Mouse (Mus musculus) small intestine, adult 2 months (tissue): Measurements from ENCODE around the gene Wdr5b. TPM values are rescaled to one million over a fixed set of nuclear protein-coding genes. Genes with fewer than 3 reads are reported as not detected.
A peak's percentile ranks its signal among the peaks of the same experiment; 100 is the strongest.
"Not testable (repeated sequence)": the region's sequence is repeated elsewhere in the genome, so short reads cannot be mapped to it uniquely, and the experiment has no call there.

Source experiments
- H3K27ac ChIP-seq: fragments of 200-500 bp; 2 replicates; pipeline ENCODE4 v1.5.1; 2012; ENCODE audit warnings: low read depth, low read length, control low read depth, inconsistent platforms; ENCODE audit not compliant: insufficient read depth
- H3K27me3 ChIP-seq: fragments of 200-500 bp; 2 replicates; pipeline ENCODE4 v1.6.1; 2012; ENCODE audit warnings: mild to moderate bottlenecking, moderate library complexity, low read length, inconsistent platforms; ENCODE audit not compliant: control insufficient read depth, insufficient read depth
- H3K36me3 ChIP-seq: fragments of 200-500 bp; 2 replicates; pipeline ENCODE4 v1.6.1; 2012; ENCODE audit warnings: mild to moderate bottlenecking, low read length, control low read depth, inconsistent platforms; ENCODE audit not compliant: control insufficient read depth, insufficient read depth
- H3K4me1 ChIP-seq: fragments of 200-500 bp; 2 replicates; pipeline ENCODE4 v1.6.1; 2012; ENCODE audit warnings: low read length, inconsistent platforms, mixed read lengths; ENCODE audit not compliant: control insufficient read depth, insufficient read depth, insufficient read length
- H3K4me3 ChIP-seq: fragments of 200-500 bp; 2 replicates; pipeline ENCODE4 v1.5.1; 2012; ENCODE audit warnings: low read depth, mild to moderate bottlenecking, control low read depth, inconsistent platforms, low read length, moderate library complexity
- CTCF ChIP-seq: fragments of 200-500 bp; IDR thresholded peaks from 2 replicates; pipeline ENCODE4 v1.5.1; 2012; ENCODE audit warnings: low read depth, mild to moderate bottlenecking, control low read depth, inconsistent platforms, low read length, moderate library complexity, mixed read lengths; ENCODE audit not compliant: insufficient replicate concordance, insufficient read length; ENCODE audit errors: extremely low read depth
- POLR2A ChIP-seq: fragments of 200-500 bp; IDR thresholded peaks from 2 replicates; pipeline ENCODE4 v1.6.1; 2012; ENCODE audit warnings: low read depth, mild to moderate bottlenecking, control low read depth, inconsistent platforms, low read length, moderate library complexity
- WGBS: fragments of 180-500 bp; shearing (Covaris S2); methylation state at CpG from one replicate; pipeline ENCODE4 v1.1.7; 2018; 5-methylcytosine and 5-hydroxymethylcytosine counted together
- polyA plus RNA-seq: library from polyadenylated mRNA; depleted of rRNA; stranded (reverse); fragments of >200 nt; gene quantifications from 2 replicates; pipeline ENCODE4 v1.2.3, GENCODE M21; 2012

Wdr5b gene
- polyA plus RNA-seq, 1 experiment = 0.60 TPM

DNA sequence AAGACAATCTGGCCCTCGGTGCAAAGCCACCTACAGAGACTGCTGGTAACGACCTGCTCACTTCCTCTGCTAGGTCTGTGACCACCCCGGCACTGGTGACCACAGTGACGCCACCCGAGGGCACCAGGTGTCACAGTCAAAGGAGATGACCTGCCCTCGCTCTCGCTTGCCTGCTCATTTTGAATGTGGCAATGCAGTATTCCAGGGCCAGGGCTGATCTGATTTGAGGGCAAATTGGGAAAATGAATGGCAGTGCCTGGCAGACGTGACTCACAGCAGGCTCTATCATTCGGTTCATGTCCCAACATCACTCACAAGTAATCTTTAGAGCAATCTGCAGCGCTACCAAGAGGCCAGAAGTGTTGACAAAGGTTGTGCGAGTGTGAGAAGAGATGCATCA is 15.4 kb downstream of the Wdr5b start:
- Histone ChIP-seq H3K4me3 (no peak overlapping the region), H3K27me3 (no peaks in the 10 kb centered on the region), H3K4me1 (no peaks in the 10 kb centered on the region), H3K27ac (no peak overlapping the region), H3K36me3 (peaks cover 6% of the 10 kb centered on the region)
- TF ChIP-seq CTCF (no peak), POLR2A (no peak)
- WGBS = 93% methylated on average over 11 of the region's 11 CpGs

GRCm38 (mm10) chr16:36057933-36058475 is 17.0 kb downstream of the Wdr5b start:
- H3K36me3 ChIP-seq = no peaks in the 10 kb centered on the region; the same call in 1 of the 2 replicates
- 69% methylated on average over 8 of the region's 8 CpGs for WGBS
- no peaks in the 10 kb centered on the region for H3K4me1 ChIP-seq
- H3K27ac ChIP-seq = no peak overlapping the region
- no peaks in the 10 kb centered on the region for H3K27me3 ChIP-seq
- no peak overlapping the region for H3K4me3 ChIP-seq
- TF ChIP-seq POLR2A (no peak), CTCF (no peak)

DNA sequence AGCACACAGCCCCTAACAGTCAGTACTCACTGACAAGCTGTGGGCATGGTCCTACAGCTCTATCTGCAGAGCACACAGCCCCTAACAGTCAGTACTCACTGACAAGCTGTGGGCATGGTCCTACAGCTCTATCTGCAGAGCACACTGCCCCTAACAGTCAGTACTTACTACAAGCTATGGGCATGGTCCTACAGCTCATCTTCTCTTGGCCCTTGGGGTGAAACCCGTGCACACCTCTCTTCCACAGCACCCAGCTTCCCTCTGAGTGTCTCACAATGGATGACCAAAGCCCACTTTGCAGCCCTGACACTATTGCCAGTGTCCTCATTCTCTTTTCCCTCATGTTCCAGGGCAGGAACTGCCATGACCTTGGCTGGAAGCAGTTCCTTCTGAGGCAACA is 21.5 kb downstream of the Wdr5b start:
- not testable (repeated sequence) for H3K27me3 ChIP-seq, H3K4me1 ChIP-seq, H3K4me3 ChIP-seq, H3K36me3 ChIP-seq, H3K27ac ChIP-seq
- 82% methylated on average over 1 of the region's 1 CpGs for WGBS

DNA sequence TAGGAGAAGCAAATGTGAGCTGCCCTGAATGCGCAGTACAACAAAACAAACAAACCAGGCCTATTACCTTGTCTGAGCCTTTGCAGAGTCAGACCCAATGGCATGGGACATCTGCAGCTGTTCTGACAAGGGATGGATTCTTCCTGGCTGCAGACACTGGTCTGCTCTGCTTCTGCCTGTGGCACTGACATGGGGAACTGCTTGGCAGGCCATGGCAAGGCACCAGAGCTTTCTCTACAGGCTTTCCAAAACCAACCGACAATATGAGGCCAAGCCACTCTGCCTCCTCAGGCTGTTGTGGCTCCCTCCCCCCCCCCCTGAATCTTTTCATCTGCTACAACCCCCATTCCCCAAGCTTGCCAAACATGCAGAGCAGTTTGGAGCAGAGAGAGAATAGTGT is 22.3 kb downstream of the Wdr5b start:
- no peak for TF ChIP-seq CTCF
- TF ChIP-seq POLR2A = no peak

DNA sequence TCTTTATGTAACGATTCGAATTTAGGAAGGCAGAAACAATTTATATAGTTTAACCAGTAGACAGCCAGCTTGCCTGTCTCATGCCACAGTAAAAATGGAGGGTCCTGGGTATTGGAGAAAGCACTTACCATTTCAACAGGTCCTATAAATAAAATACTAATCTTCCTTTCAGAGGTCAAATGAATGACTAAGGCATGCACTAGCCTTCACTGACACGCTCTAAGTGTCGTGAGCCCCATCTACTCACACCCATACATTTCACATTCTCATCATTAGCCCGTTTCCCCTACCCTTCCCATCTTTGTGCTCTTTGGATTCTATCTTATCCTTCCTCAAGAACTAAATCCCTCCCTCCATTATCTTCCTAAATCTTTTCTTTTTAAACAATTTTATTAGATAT is 23.9 kb downstream of the Wdr5b start:
- TF ChIP-seq POLR2A (no peak), CTCF (no peak)
- H3K4me3 ChIP-seq = no peak overlapping the region
- H3K36me3 ChIP-seq = no peaks in the 10 kb centered on the region; the same call in 1 of the 2 replicates
- peaks cover 5% of the 10 kb centered on the region for H3K4me1 ChIP-seq
- WGBS = 87% methylated on average over 5 of the region's 5 CpGs
- no peaks in the 10 kb centered on the region for H3K27me3 ChIP-seq
- no peak overlapping the region for H3K27ac ChIP-seq

More for the DNA sequence above, 22.3 kb downstream of the Wdr5b start:
- WGBS = 78% methylated on average over 2 of the region's 2 CpGs
- H3K36me3 ChIP-seq = no peaks in the 10 kb centered on the region; the same call in 1 of the 2 replicates
- peaks cover 2% of the 10 kb centered on the region for H3K4me1 ChIP-seq
- H3K27ac ChIP-seq = no peak overlapping the region
- no peak overlapping the region for H3K4me3 ChIP-seq
- H3K27me3 ChIP-seq = no peaks in the 10 kb centered on the region

GRCm38 (mm10) chr16:36067694-36068093 is 26.7 kb downstream of the Wdr5b start:
- Histone ChIP-seq H3K4me3 (no peak overlapping the region), H3K27ac (peak overlapping the region; percentile 17; the same call in 1 of the 2 replicates), H3K36me3 (no peaks in the 10 kb centered on the region), H3K27me3 (no peaks in the 10 kb centered on the region), H3K4me1 (peaks cover 5% of the 10 kb centered on the region)
- no peak for TF ChIP-seq CTCF
- TF ChIP-seq POLR2A = no peak
- 62% methylated on average over 2 of the region's 2 CpGs for WGBS

- H3K36me3 ChIP-seq = no peaks in the 10 kb centered on the region
- H3K27me3 ChIP-seq = no peaks in the 10 kb centered on the region
- 30% methylated on average over 3 of the region's 3 CpGs for WGBS
- no peak for TF ChIP-seq CTCF
- no peak for TF ChIP-seq POLR2A
- peak overlapping the region; percentile 33 for H3K27ac ChIP-seq
- no peak overlapping the region for H3K4me3 ChIP-seq
- H3K4me1 ChIP-seq = peaks cover 5% of the 10 kb centered on the region
These were observed 27.4 kb downstream of the Wdr5b start for GRCm38 (mm10) chr16:36068356-36068755.
